In the genomic region with DNA sequence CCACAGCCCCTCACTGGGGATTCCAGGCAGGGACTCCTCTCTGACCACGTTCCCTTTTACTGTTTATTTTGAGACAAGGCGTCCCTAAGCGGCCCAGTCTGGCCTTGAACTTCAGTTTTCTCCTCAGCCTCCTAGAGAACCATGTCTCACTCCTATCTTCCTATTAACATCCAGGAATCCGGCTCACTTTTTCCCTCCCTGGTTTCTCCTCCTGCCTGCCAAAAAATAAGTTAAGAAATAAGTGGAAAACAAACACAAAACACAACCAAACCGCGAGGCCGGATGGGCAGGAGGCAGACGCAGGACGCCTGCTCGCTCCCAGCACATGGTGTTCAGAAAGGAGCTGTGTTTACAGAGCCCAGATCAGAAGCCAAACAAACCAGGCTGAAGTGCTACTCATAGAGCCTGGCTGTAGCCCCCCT, we compare ENCODE assay signal across 10 mouse cellular contexts. TPM values are rescaled to one million over a fixed set of nuclear protein-coding genes. Genes with fewer than 3 reads are reported as not detected.
DNase-seq lines count a peak whose midpoint lies in the region; ATAC-seq and TF ChIP-seq lines count a peak whose summit lies in the region.
"Had no signal": no experiment of that assay in that cellular context is flagged by ENCODE, and none has a peak within 500 bp of the region (broad histone marks: within the 10 kb centered on the region; RNA-seq: fewer than 3 reads in every experiment).

No protein-coding gene starts in this region.

- no peaks in the 10 kb centered on the region for H3K36me3 ChIP-seq in kidney, adult 2 months (ENCODE audit: control insufficient read depth, insufficient read depth, low read length)
- H3K36me3 ChIP-seq in embryonic facial prominence, embryonic 12.5 days: no peaks in the 10 kb centered on the region
- H3K36me3 ChIP-seq in intestine, embryonic 16.5 days (ENCODE audit: control insufficient read depth, insufficient read depth, low read length): no peaks in the 10 kb centered on the region

- no peaks in the 10 kb centered on the region for H3K27me3 ChIP-seq in kidney, adult 2 months (replicated peaks; ENCODE audit: control insufficient read depth, insufficient read depth, low read length)
- H3K27me3 ChIP-seq in embryonic facial prominence, embryonic 12.5 days: no peaks in the 10 kb centered on the region
- H3K27me3 ChIP-seq in intestine, embryonic 16.5 days (replicated peaks; ENCODE audit: control insufficient read depth, insufficient read depth, low read length): no peaks in the 10 kb centered on the region

- DNase-seq in kidney, adult 2 months: peak; percentile 26
- no peak for DNase-seq in kidney, adult 11 months
- DNase-seq in lung, postnatal 25 days (ENCODE audit: low spot score): peak; percentile 86
- no peak for DNase-seq in left cerebral cortex, postnatal 14 days (ENCODE audit: low spot score in 2 of 2)
- DNase-seq in spleen, postnatal 10 days (ENCODE audit: low spot score in 2 of 2): no peak
- no peak for DNase-seq in urinary bladder, postnatal 25 days (ENCODE audit: low spot score)
- DNase-seq: cerebellum, adult 9-10 months had no signal

- H3K4me2 ChIP-seq in embryonic facial prominence, embryonic 12.5 days (replicated peaks): no peak overlapping the region
- H3K4me2 ChIP-seq in intestine, embryonic 16.5 days (ENCODE audit: low read depth, low read length): no peak overlapping the region

- intact Hi-C loops in left cerebral cortex, postnatal 14 days (cut with DNase I): no loop called here

- H3K9ac ChIP-seq in embryonic facial prominence, embryonic 12.5 days: no peak overlapping the region
- no peak overlapping the region for H3K9ac ChIP-seq in intestine, embryonic 16.5 days (ENCODE audit: low read depth, low read length)

- 65% methylated on average over 10 of the region's 10 CpGs for WGBS in kidney, adult 2 months
- WGBS in embryonic facial prominence, embryonic 12.5 days: 43% methylated on average over 10 of the region's 10 CpGs
- WGBS in intestine, embryonic 16.5 days: 34% methylated on average over 10 of the region's 10 CpGs

- no peak for TF ChIP-seq POLR2A in kidney, adult 2 months (IDR thresholded peaks at IDR 0.05; ENCODE audit: low read depth, low read length)

- ATAC-seq in embryonic facial prominence, embryonic 12.5 days (ENCODE audit: insufficient number of reproducible peaks, insufficient read depth, low FRiP score, low TSS enrichment): no peak
- peak; percentile 61 for ATAC-seq in intestine, embryonic 16.5 days

- H3K4me3 ChIP-seq in kidney, adult 2 months (ENCODE audit: insufficient read depth, low read depth, low read length): no peak overlapping the region
- H3K4me3 ChIP-seq in embryonic facial prominence, embryonic 12.5 days: no peak overlapping the region
- H3K4me3 ChIP-seq in intestine, embryonic 16.5 days (ENCODE audit: low read length): no peak overlapping the region
- H3K4me3 ChIP-seq: megakaryocyte, embryonic 14.5 days had no signal

- no peak for TF ChIP-seq CTCF in kidney, adult 2 months (conservative IDR thresholded peaks at IDR 0.05; ENCODE audit: insufficient read depth, insufficient read length, low read depth, low read length)

- H3K4me1 ChIP-seq in kidney, adult 2 months (ENCODE audit: control insufficient read depth, insufficient read depth, low read length): peaks cover 11% of the 10 kb centered on the region
- H3K4me1 ChIP-seq in embryonic facial prominence, embryonic 12.5 days: peaks cover 40% of the 10 kb centered on the region
- peaks cover 40% of the 10 kb centered on the region for H3K4me1 ChIP-seq in intestine, embryonic 16.5 days (ENCODE audit: control insufficient read depth, insufficient read depth, low read length)

- H3K27ac ChIP-seq in kidney, adult 2 months (ENCODE audit: insufficient read depth, low read depth, low read length): 0 out of 2 replicates have a peak overlapping the region, but pooled peaks have one; percentile 14
- peak overlapping the region; percentile 77 for H3K27ac ChIP-seq in embryonic facial prominence, embryonic 12.5 days
- H3K27ac ChIP-seq in intestine, embryonic 16.5 days (ENCODE audit: low read length): peak overlapping the region; percentile 84

- no peaks in the 10 kb centered on the region for H3K9me3 ChIP-seq in embryonic facial prominence, embryonic 12.5 days
- H3K9me3 ChIP-seq in intestine, embryonic 16.5 days (ENCODE audit: control insufficient read depth, low read length): no peaks in the 10 kb centered on the region
- H3K9me3 ChIP-seq: megakaryocyte, embryonic 14.5 days had no signal

RNA-seq across cellular contexts. Expression of gene Gadd45b, which starts 32.2 kb away (rescaled TPM):
- 10.1 and 11.3 TPM in 2 replicates for polyA plus RNA-seq in kidney, adult 2 months (2012; rRNA removed)
- polyA plus RNA-seq in embryonic facial prominence, embryonic 12.5 days (2016; fragmentation: Nextera tagmentation; extraction: Ambion mirVana): 15.9 and 20.5 TPM in 2 replicates
- 26.5 and 29.1 TPM in 2 replicates for polyA plus RNA-seq in intestine, embryonic 16.5 days (2015; fragmentation: Nextera tagmentation; extraction: Ambion mirVana)
- 10 to 100 TPM; 11.9 to 12.5 TPM for total RNA-seq in left cerebral cortex, postnatal 14 days (2021)

RNA-seq across cellular contexts. Expression of gene Lmnb2, which starts 44.0 kb away (rescaled TPM):
- 8.5 and 10.1 TPM in 2 replicates for polyA plus RNA-seq in kidney, adult 2 months (2012; rRNA removed)
- polyA plus RNA-seq in embryonic facial prominence, embryonic 12.5 days (2016; fragmentation: Nextera tagmentation; extraction: Ambion mirVana): 70.3 TPM in 2 replicates
- polyA plus RNA-seq in intestine, embryonic 16.5 days (2015; fragmentation: Nextera tagmentation; extraction: Ambion mirVana): 38.6 and 41.0 TPM in 2 replicates
- total RNA-seq in left cerebral cortex, postnatal 14 days (2021): 10 to 100 TPM; 19.7 to 20.1 TPM

RNA-seq across cellular contexts. Expression of gene Gng7, which starts 52.7 kb away (rescaled TPM):
- 1.9 and 2.0 TPM in 2 replicates for polyA plus RNA-seq in kidney, adult 2 months (2012; rRNA removed)
- 11.0 and 11.4 TPM in 2 replicates for polyA plus RNA-seq in embryonic facial prominence, embryonic 12.5 days (2016; fragmentation: Nextera tagmentation; extraction: Ambion mirVana)
- 3.6 and 4.0 TPM in 2 replicates for polyA plus RNA-seq in intestine, embryonic 16.5 days (2015; fragmentation: Nextera tagmentation; extraction: Ambion mirVana)
- total RNA-seq in left cerebral cortex, postnatal 14 days (2021): 100 to 1,000 TPM; 120 to 135 TPM

Comparison
In these comparisons a context has a peak if more than half of its experiments do, and no peak if none do; other contexts are left out.
1. DNase-seq: peak in kidney, adult 2 months (single experiment) and lung, postnatal 25 days (single experiment); none in kidney, adult 11 months (single experiment), left cerebral cortex, postnatal 14 days (0 of 2), spleen, postnatal 10 days (0 of 2) and urinary bladder, postnatal 25 days (single experiment).
2. H3K27ac ChIP-seq: peak in every context shown above with its lines; median percentile 84 in intestine, embryonic 16.5 days; 77 in embryonic facial prominence, embryonic 12.5 days; 14 in kidney, adult 2 months.